Mouse (Mus musculus): ENCODE data around the gene Polr2j.

Gene Polr2j

GRCm38 (mm10) chr5:136168071-136168470 is 51.6 kb downstream of the Polr2j start:
- no peak for DNase-seq

- peak; percentile 55 for DNase-seq
These were observed 53.4 kb downstream of the Polr2j start for GRCm38 (mm10) chr5:136169626-136170511.

GRCm38 (mm10) chr5:136170512-136171362 is 54.3 kb downstream of the Polr2j start, which contains the start of gene Orai2:
TSS of gene Orai2 (minus strand) at chr5:136170713.
- DNase-seq: peak; percentile 84

- DNase-seq: no peak
These were observed 55.2 kb downstream of the Polr2j start for GRCm38 (mm10) chr5:136171363-136172341.

Data from cerebellum, adult 9-10 months (tissue).